Mouse (Mus musculus) heart, postnatal 0 days (tissue): ENCODE results near the gene BC107364.

ENCODE experiments used
- CTCF ChIP-seq: IDR thresholded peaks from 2 replicates; pipeline ENCODE4 v1.5.1; 2016; ENCODE audit warnings: antibody characterized with exemption, control low read depth, low read depth
- EP300 ChIP-seq: IDR thresholded peaks from 2 replicates; pipeline ENCODE4 v1.6.1; 2016; ENCODE audit warnings: antibody characterized with exemption, low read depth

DNA sequence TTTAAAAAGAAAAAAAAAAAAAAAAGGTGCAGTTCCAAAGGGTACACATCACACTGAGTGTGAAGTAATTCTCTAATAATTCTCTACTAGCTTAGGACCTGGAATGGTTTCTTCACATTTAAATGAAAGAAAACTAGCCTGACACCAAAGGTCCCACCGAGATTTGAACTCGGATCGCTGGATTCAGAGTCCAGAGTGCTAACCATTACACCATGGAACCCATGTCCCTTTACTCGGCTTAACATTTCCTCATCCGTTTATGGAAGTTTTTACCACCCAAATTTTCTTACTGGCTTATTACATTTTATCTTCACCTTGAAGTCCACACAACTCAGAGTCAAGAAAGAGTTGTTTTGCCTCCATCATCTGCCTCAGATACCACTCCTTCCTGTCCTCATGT, 53.2 kb downstream of the BC107364 start:
- TF ChIP-seq CTCF (no peak), EP300 (no peak)
